Mouse (Mus musculus) cerebellum, postnatal 14 days (tissue): ENCODE data around the gene Ankzf1.
A peak's percentile ranks its signal among the peaks of the same experiment; 100 is the strongest.

Source experiments
- DNase-seq, 2 experiments: peaks; one replicate each; pipeline ENCODE4 v3.0.0; 2021; ENCODE audit warnings: mixed read lengths in 2 of 2

The Ankzf1 gene

DNA sequence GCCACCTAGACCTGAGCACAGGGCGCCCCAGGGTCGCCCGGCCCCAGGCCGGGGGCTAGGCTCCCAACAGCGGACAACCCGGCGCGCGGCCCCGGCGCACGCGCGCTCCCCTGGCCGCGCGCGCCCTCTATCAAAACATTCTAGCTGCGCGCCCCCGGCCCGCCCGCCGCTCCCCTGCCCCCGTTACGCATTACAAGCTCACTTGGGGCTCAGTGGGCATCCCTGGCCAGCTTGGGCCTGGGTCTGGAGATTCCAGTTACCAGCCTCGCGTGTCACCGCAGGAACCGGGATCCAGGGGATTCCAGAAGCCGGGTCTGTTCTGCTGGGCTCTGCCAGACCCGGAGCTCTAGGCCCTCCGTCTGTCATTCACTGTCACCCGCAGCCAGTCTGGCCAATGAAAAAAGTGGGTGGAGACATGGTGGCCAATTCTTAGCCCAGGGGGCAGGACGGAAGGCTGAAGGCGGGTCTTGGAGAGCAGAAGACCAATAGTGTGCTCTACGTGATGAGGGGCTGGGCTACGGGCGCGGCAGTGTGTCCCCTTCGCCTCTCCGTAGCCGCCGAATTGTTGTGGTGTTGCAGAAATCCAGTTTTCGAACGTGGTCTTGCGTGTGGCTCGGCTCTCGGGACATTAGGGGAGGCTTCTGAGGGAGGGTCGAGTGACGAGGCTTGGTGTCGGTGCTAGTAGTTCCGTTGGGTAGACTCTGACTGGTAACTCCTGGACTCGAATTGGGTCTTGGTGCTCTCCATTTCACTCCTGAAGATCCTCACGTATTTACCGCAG lies at the start of gene Ankzf1, which contains the start of gene Atg9a:
Gene Ankzf1, plus strand, starts transcription at position 530 of the 781 bp plus-strand sequence.
Gene Atg9a, minus strand, starts transcription at position 575 of the 781 bp plus-strand sequence.
- peak; percentile 92 to 94 for DNase-seq

DNA sequence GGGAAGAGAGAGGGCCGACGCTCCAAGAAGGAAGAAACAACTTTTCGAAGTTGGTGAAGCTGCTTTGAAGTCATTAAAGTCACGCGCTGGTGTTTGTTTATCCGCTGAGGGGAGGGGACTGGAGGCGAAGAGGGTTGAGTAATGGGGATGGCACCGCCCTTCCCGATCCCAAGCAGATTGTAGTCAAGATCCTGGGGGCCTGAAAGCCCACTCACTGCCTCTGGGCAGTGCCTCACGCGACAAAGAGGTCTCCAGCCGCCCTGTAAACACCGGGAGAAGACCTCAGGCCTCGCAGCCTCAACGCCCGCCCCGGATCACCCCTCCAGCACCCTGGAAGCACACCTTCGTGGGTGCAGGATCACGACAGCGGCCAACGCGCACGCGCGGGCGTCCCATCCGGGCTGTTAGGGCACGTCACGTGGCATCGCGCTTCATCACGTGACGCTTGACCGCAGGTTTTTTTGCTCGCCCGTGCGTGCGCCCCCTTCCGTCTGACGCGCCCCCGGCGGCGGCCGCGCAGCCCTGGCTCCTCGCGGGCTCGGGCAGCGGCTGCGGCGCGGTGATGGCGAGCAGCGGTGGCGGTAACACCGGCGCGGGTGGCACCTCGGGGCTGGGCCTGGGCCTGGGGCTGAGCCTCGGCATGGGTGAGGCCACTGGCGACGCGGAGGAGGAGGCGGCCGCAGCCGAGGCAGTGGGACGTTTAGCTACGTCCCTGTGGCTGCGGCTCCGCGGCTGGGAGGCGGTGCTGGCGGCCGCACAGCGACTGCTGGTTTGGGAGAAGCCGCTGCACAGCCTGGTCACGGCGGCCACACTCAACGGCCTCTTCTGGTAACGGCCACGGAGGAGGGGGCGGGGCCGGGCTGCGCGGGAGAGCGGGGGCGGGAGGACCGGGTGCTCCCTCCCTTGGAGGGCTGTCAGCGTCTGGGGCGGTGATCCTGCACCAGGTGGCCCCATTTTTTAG lies 49.4 kb upstream of the Ankzf1 start, which contains the start of the genes Cnppd1 and Retreg2:
Gene Cnppd1, minus strand, starts transcription at position 411 of the 961 bp plus-strand sequence.
Gene Retreg2, plus strand, starts transcription at position 478 of the 961 bp plus-strand sequence.
- peak; percentile 98 for DNase-seq

DNA sequence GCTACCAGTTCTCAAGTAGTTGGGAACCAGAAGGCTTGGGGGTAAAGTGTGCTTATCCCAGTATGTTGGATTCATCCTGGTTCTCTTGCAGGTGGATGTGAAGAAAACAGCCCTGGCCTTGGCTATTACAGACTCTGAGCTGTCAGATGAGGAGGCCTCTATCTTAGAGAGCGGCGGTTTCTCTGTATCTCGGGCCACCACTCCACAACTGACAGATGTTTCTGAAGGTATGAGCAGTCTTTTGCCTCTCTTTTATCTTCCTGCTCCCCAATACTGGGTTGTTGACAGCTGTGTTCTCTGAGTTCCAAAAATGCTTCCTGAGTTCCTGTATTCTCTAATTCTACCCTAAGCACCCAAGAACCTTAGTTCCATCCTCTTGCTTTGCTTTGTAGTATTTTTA lies 46.4 kb upstream of the Ankzf1 start:
- DNase-seq = no peak

DNA sequence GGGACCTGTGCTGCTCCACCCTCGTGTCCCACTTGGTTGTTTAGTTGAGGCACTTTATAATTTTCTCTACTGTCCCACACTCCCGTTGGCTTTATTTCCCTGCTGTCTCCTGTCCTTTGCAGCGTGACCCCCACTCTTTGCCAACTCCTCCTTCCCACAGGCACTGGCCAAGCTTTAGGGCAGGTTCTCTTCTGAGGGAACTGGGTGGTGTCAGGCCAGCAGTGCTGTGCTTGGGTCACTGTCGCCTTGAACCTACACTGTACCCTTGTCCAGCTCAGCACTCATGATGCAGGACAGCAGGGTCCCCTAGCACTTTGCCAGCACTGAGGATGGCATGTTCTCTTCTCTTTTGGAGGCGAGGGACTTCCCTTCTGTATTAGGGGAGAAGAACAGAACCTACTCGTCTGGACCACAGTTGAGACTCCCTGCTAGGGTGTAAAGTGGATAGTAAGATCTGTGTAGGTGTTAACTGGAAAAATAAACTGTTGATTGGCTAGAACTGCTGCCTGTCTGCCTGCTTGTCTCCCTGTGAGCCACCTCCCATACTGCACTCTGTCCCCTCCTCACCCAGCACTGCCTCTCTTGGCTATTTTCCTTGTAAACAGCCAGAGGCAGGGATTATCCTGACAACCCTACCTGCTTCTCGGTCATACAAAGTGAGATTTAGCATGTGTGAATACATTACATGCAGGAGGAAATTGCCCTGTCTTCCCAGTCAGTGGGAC lies 44.4 kb upstream of the Ankzf1 start:
- DNase-seq = no peak

DNA sequence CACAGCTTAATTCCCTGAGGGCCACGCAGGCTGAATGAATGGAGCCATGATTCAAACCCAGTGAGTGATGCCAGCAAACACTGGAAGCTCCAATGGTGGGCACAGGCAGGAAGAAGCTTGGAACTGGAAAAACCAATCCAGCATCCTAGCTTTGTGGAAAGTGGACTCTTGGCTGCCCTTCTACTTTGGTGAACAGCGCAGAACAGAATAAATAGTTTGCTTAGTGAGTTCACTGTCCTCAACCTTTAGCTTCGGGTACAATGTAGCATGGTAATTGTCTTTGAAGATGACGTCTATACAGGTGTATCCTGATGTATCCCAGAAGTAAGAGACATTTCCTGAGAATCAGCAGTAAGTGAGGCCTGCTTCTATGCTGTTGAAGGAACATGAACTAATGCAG lies 43.2 kb upstream of the Ankzf1 start:
- DNase-seq = no peak

DNA sequence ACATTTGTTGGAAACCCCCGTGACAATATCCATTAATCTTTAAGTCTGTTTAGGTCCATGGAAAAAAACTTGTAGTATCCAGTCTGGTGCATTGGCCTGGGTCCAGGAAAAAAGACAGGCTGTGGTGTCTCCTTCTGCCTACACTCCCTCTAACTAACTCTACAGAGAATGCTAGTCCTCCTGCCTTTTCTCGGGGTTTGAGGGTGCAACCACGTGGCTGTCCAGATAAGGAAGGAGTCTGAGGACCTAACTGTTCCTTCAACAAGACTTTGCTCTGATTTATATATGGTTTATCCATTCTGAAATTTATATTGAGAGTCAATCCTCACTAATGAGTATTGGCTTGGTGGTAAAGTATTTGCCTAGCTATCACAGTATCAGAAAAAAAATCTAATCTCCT lies 36.1 kb upstream of the Ankzf1 start:
- no peak for DNase-seq

DNA sequence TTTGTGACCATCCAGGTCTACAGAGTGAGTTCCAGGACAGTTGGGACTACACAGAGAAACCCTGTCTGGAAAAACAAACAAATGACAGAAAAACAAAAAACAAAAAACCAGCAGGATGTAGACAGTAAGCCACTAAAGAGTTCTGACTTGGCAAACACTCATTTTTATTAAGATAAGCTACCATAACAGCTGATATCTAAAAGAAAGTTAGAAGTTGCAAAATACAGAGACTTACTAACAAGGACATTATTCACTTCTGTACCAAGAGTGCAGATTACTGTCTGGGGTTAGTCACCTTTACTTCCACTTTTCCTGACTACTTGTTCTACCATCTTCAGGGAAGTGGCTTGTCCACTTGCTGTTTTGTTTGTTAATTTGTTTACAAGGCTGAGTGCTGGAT lies 33.0 kb upstream of the Ankzf1 start:
- no peak for DNase-seq

DNA sequence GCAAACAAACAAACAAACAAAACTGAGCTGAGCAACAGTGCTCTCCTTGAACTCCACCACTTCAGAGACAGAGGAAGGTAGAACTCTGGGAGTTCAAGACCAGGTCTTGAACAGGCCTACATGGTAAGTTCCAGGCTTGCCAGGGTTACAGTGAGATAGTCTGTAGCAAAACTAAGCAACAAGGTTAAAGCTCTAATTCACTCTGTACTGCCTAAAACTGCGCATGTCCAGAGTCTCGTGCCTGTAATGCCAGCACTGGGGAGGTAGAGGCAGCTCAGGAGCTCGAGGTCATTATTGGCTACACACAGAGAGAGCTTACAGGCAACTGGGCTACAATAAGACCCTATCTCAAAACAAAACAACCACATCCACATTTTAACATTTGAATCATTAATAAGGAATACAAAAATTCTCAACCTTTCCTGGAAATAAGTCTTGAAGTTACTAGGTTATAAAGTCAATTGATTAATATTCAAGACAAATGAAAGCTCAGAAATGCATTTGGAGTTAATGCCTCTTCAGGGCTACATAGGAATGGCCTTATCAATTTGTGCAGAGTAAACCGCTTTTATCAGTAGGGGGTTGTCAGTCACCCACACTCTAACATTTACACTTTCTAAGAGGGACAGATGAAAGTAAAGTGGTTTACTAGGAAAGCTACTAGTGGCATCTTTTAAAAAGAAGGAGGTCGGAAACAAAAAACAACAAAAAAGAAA lies 32.3 kb upstream of the Ankzf1 start:
- DNase-seq = no peak

DNA sequence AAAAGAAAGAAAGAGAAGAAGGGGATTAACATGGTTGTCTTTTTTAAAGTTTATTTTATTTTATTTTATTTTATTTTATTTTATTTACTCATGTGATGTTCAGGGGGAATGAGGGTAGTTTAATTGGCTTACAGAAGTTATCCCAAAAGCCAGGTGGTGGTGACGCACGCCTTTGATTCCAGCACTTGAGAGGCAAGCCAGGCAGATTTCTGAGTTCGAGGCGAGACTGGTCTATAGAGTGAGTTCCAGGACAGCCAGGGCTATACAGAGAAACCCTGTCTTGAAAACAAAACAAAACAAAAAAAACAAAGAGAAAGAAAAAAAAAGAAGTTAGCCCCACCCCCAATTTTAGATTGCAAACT lies 31.7 kb upstream of the Ankzf1 start:
- DNase-seq = no peak

DNA sequence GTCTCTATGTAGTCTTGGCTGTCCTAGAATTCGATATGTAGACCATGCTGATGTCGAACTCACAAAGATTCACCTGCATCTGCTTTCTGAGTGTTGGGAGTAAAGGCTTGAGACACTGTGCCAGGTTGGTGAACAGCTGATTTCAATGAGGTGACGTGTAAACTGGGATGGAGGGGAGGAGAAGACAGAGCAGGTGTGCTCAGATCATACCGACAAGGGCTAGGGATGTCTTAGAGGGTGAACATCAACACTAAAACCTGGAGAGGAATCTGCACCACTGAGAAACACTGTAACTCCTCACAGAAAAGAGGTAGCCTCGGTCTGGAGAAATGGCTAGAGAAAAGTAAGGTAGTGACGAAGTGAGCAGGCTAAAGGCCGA lies 23.9 kb upstream of the Ankzf1 start:
- no peak for DNase-seq

DNA sequence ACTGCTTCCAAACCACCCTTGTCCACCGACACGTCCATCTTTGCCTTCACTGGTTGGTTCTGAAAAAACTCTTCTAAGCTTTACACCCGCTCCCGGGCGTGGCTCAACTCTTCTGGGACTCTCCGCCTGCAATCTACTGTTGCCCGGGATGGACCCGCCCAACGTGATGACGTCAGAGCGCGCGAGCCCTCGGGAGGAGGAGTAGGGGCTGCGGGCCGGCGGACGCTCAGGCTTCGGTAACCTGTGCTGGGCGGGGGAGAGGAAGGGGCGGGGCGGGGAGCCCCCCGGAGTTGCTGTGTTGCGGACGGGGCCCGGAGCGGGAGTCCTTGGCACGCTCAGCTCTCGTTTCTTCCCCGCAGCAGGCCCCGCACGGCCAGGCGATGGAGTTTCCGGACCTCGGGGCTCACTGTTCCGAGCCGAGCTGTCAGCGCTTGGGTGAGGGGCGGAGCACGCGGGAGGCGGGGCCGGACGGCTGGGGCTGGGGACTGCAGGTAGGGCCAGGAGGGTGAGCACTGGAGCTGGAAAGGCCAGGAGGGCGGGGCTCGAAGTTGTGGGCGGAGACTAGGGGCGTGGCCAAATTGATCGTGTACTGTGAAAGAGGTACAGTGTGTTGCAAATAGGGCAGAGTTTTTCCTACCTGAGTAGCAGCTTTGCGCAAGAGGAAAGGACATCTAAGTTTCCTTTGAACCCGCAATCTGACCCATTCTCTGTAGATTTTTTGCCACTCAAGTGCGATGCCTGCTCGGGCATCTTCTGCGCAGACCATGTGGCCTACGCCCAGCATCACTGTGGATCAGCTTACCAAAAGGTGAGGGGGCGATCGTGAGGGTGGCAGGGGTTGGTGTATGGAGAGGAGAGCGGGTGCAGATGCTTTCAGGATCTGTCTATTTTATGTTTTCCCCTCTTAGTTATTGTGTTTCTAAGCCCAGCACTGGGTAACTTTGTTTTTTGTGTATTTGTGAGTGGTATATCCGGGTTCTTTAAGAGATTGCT lies 23.2 kb upstream of the Ankzf1 start, which contains the start of gene Zfand2b:
Gene Zfand2b, plus strand, starts transcription at position 175 of the 993 bp plus-strand sequence.
- peak; percentile 97 for DNase-seq

DNA sequence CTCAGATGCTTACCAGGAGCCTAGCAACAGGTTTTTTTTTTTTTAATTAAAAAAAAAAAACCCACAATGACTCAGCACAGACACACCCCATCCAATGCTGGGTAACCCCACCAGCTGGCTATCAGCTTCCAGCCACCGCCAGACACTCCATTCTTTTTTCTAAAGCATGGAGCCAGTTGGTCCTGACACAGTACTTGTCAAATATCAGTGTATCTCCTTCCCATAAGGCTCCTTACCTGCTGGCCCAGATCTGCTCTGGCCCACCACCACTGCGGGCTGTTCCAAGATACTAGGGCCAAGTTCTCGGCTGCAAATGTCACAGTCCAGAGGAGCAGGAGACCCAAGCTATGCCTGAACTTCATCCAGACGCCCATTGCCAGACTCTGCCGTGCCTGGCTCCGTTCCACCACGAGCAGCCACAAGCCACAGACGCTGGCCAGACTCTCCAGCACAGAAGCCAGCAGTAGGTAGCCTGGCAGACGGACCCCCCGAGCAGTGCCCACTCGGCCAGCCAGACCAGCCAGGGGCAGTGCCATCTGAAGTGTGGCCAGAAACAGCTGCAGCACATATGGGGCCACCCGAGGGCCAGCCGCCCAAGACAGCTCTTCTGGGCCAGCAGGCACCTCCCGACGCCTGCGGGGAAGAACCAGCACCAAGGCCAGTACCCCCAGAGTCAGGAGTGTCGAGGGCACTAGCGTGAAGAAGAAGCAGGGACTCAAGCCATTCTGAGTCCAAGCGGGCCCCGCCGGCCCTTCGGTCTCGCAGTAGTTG lies 12.4 kb upstream of the Ankzf1 start:
- DNase-seq = peak; percentile 90 to 92

DNA sequence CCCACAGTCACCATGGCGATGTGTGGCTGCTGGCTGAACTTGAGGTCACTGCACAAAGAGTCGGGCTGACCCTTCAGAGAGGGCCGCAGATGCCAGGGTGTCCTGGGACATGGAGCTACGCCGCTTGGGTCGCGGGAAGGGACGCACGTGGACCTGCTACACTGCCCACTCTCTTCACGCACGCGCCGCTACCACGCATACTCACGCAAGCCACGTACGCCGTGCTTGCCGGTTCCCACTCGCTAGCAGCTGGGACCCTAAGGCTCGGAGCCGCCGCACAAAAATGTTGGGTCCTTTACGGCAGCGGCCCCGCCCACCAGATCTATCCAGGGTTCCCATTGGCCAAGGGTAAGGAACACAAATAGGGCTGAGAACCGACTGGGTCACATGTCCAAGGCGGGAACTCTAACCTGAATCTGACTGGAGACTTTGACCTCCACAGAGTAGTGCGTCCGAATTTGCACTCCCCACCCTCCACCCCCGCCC lies 11.8 kb upstream of the Ankzf1 start, which contains the start of gene Abcb6:
Gene Abcb6, minus strand, starts transcription at position 288 of the 486 bp plus-strand sequence.
- DNase-seq = peak; percentile 87 to 92

DNA sequence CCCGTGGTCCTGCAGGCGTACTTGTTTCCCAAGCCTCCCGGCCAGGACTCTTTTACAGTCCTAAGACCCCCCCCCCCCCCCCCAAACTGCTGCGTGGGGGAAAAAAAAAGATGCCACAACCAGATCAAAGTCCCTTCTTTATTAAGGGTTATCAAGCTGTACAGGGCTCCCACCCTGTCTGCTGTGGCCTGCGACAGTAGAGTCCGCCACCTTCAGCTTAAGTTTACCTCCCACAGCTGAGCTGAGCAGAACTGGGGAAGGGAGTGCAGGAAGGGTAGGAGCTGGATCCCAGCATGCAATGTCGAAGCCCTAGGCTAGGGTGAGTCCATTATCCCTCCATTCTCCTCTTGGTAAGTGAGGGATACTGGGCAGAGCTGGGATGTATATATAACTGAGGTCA lies 11.2 kb upstream of the Ankzf1 start:
- no peak for DNase-seq

DNA sequence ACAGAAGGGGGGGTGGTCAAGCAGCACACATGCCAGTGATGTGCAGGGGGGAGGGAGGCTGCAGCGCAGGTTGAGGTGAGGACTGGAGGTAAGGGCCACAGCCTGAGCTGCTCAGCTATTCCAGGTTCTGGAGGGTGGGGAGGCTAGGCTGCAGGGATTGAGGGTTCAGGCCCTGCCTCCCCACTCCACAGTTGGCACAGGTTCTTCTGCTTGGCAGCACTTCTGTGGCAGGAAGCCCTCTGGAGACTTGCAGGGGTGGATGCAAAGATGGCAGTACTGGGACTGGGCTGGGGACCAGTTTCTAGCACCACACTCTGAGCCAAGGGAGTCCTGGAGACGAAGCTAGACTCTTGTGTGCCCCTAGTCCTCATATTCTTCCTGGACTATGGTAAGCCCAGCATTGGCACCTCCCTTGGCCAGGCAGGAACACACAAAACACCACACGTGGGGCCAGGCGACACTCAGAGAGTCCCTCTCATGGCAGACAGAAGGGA lies 10.5 kb upstream of the Ankzf1 start:
- DNase-seq = peak in 1 of 2 experiments; percentile 37

DNA sequence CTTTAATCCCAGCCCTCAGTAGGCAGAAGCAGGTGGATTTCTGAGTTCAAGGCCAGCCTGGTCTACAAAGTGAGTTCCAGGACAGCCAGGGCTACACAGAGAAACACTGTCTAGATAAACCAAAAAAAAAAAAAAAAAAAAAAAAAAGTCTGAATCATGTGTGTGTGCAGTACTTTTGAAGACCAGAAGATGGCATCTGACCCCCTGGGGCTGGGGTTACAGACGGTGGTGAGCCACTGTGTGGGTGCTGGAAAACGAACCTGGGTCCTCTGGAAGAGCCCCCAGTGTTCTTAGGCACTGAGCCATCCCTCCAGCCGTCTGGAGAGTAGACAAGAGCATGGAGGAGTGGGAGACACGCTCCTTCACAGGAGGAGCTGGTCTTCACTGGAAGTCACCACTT lies 9.8 kb upstream of the Ankzf1 start:
- DNase-seq = peak in 1 of 2 experiments; percentile 39

DNA sequence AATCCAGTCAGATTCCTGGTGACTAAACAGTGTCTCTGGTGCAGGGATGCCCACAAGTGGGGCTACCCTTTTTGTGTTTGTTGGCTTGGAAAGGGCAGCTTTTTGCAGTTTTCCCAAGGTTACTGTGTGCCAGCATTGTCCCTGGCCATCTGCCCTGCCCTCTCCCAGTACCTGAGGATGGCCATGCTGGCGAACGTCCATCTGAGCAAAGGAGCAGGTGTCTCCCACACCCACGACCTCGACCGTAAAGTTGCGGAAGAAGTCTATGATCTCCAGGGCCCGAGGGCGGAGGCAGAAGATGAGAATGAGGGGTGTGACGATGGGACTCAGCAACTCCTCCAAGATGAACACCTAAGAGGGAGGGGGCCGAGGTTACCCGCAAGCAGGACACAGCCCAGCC lies 6.5 kb upstream of the Ankzf1 start:
- DNase-seq = peak in 1 of 2 experiments; percentile 42

DNA sequence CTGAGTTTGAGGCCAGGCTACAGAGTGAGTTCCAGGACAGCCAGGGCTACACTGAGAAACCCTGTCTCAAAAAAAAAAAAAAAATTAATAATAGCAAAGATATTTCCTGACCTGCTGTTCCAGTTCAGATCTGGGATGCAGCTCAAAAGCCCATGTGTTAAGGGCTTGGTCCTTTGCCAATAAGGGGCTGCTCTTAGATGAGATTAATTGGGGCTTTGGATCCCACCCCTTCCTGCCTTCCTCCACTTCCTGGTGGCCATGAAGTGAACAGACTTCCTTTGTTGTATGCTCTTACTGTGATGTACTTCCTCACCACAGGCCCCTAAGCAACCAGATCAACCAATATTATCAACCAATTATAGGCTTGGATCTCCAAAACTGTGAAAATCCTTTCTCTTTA lies 4.8 kb upstream of the Ankzf1 start:
- no peak for DNase-seq

DNA sequence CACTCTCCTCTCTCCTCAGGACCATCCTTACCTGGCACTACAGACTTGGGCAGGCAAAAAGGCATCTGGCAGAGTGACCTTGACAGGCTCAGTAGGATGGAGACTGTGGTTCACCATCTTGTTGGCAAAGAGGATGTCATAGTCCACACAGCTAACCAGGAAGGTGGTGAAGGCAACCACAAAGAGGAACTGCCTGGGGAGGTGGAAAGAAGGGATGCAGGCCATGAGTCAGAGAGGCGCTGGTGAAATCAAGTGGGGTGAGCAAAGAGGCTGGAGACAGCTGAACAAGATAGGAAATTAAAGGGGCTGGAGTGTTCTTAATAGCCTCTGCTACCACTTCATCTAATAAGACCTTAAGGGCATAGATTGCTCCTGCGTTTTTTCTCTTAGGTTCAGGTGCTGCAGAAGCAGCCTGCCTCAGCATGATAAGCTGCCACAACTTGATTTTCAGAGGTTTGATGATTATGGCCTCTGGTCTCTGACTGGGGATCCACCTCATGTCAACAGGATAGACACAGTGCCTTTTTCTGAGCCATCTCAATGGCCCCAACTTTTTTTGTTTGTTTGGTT lies 4.0 kb upstream of the Ankzf1 start:
- DNase-seq = no peak
